Mouse (Mus musculus) retina, embryonic 14.5 days (tissue): ENCODE results near the gene Dctpp1.

ENCODE experiments used
- DNase-seq: peaks from one replicate; pipeline ENCODE4 v3.0.0-alpha.2; 2015; ENCODE audit warnings: low spot score

Gene Dctpp1

DNA sequence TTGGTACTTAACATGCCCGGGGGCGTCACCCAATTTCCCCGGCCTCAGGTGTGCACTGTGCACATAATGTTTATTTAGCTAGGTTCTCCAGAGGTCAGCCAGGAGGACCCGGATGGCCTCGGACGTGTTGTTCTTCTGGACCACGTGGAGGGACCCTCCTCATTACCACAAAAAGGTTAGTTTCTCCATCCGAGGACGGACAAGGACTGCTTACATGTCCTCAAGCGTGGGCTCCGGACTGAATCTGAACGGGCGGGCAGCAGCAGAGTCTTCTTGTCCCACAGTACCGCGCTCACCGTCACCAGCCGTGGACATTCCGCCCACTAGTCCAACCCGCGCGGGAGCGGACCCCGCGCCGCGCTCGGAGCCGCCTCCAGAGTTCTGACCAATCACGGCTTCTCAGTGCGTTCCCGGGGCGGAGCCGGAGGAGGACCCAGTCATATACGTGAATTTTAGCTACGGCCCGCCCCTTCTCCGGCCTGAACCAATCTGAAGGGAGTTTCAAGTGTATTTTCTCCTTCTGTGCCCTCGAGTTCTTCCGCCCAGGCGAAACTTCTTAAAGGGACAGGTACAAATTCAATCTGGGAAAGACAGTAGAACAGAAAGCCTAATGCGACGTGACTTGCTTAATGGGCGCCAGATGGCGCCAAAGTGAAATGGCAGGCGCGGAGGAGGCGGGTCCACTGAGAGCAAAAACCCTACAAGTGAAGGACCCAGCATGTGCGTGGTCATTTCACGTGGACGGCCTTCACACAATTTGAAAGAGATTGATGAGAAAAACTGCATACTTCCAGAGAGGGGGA lies at the start of gene Dctpp1:
Gene Dctpp1, minus strand, starts transcription at position 401 of the 803 bp plus-strand sequence.
- peak; percentile 98 for DNase-seq

DNA sequence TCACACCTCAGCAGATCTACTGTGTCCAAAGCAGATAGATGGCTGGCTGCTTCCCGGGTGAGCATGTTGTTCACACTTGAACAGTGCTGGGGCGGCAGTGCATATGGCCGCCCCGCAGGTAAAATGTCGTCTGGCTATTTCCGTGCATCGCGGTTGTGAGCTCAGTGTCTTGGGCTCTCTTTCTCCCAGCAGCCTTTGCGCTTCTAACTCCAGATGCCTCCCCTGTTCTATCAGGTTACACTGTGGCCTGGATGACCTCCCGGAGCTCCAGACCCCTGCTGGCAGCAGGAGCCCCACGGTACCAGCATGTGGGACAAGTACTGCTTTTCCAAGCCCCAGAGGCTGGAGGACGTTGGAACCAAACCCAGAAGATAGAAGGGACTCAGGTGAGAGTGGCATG lies 49.4 kb upstream of the Dctpp1 start:
- no peak for DNase-seq

DNA sequence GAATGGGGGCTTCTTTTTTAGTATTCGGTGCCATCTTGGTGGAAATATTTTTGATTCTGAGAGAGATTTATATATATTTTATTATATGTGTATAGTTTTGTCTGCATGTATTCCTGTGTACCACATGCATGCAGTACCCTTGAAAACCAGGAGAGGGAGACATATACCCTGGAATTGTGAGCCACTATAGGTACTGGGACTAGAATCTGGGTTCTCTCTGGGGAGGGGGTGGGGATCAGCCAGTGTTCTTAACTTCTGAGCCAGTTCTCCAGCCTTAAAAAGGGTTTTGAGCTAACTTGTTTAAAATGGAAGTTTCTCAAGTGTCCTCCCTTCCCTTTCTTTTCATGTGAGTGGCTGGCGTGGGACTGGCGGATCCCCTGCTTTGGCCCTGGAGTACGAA lies 48.4 kb upstream of the Dctpp1 start:
- peak; percentile 87 for DNase-seq

DNA sequence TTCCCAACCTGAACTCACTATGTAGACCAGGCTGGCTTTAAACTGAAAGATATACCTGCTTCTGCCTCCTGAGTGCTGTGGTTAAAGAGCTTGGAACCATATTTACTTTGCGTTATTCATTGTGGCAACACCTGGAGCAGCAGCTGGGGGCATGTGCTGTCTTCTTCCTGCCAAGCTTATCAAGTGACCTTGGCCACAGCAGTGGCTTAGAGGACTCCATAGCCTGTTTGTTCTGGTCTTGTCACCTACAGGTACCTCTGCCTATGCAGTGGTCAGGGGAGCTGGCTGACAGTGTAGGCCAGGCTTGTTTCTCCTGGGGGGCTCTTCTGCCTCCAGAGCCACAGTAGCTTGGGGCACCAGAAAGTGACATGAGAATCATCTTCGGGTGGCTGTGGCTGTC lies 47.9 kb upstream of the Dctpp1 start:
- DNase-seq, result no peak

DNA sequence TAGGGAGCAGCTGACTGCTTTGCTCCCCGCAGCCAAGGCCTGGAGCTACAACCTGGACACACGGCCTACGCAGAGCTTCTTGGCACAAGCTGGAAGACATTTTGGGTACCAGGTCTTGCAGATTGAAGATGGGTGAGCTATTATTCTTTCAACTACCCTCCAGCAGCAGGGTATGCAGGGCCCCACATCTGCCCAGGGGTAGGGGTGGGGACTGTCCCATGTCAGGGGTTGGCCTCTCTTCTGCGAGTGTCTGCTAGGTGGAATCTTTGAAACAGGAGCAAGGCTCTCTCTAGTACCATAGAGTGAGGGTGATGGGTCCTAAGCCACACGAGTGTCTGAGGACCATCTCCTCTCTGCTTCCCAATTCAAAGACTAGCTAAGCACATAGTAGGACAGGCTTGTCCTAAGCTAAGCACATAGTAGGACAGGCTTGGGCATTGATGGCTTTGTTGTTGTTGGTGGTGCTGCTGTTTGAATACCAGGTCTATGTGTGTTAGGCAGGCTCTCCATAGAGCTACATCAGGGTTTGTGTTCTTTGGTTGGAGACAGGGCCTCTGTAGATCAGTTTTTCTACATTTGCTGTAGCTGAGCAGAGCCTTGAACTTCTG lies 37.2 kb upstream of the Dctpp1 start:
- DNase-seq, result no peak

DNA sequence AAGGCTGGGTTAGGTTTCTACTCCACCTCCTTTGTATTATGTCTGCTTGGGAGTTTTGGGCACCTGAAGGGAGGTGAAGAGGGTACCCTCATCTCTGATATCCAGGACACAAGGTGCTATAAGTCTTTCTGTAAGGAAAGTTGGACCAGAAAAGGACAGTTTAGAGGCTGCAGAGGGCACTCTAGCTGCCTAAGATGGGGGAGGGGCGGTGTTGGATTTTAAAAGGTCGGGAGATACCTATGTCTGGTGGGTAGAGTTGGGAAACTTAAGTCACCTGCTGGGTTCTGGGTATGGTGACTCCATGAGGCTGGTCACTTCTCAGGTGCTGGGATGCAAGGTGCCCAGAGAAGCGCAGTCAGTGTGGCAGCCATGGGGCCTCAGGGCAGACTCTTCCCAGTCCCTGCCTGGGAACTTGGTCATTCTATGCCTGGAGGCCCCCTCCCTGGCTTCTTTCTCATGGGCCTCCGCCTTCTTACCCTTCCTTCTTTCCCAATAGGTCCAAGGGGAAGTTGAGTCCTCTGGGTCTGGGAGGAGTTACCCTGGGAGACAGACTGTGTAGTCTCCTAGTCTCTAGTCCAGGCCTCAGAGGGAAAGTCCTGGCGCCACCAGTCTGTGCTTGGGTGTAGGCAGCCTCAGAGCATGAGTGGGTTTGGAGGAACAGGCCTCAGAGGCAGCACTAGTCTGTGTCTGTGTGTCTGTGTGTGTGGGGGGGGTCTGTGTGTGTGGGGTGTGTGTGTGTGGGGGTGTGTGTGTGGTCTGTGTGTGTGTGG lies 36.5 kb upstream of the Dctpp1 start:
- no peak for DNase-seq

DNA sequence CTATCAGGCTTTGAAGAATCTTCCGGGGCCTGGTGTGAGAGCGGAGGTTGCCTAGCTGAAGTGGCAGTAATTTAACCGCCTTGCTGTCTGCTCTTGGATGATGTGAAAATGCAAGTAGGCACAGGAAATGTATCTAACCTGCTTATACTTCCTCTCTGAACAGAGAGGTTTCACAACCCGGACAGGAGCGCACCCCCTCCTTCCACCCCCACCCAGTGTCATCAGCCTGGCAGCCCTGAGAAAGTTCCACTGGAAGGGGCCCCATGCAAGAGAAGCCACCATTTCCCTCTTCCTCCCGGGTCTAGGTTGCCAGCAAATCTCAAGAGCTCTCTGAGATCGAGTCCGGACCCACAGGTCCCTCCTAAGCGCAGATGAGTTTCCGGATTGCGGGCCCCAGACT lies 35.6 kb upstream of the Dctpp1 start, which contains the start of gene Itgal:
Gene Itgal, plus strand, starts transcription at position 163 of the 400 bp plus-strand sequence.
- DNase-seq, result no peak

DNA sequence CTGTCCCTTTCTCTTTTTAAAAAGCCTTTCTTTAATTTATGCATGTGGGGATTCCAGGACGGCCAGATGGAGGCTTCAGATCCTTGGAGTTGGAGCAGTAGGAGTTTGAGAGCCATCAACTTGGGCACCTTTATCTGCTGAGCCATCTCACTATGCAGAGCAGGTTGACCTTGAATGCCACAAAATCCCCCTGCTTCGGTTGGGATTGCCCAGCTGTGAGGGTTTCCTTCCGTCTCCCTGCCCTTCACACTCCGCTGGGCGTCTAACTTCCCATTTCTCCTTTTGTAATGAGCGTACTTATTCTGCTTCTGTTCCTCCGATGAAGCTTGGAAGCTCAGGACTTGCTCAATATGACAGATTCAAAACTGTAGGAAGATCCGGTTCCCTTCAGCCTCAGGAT lies 29.6 kb upstream of the Dctpp1 start:
- DNase-seq, result peak; percentile 20

DNA sequence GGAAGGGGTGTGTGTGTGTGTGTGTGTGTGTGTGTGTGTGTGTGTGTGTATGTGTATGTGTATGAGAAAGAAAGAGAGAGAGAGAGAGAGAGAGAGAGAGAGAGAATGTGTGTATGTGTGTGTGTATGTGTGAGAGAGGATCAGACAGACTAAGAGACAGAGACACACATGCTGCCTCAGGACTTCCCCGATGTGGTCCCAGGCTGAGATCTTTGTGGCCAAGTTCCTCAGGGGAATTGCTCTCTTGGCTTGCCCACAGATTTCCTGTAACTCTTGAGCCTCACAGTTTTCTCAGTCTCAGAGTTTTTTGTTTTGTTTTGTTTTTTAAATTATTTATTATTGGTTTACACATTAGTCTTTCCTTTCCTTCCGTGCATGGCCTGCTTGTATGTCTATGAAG lies 28.8 kb upstream of the Dctpp1 start:
- no peak for DNase-seq

DNA sequence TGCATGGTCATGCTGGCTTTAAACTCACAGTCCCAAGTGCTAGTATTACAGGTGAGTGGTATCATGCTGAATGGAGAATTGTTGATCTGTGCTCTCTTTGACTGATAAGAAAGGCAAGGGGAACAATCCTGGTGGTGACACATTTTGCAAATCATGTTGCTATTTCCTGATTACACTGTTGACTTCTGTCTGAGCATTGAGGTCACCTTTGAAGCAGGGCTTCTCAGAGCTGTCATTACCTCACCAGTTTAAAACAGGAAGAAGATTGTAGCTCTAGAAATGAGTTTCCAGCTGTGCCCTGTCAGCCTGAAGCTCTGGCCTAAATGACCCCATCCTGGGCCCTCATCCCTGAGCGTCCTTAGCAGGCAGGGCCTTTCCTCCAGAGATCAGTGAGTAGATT lies 27.4 kb upstream of the Dctpp1 start:
- no peak for DNase-seq

DNA sequence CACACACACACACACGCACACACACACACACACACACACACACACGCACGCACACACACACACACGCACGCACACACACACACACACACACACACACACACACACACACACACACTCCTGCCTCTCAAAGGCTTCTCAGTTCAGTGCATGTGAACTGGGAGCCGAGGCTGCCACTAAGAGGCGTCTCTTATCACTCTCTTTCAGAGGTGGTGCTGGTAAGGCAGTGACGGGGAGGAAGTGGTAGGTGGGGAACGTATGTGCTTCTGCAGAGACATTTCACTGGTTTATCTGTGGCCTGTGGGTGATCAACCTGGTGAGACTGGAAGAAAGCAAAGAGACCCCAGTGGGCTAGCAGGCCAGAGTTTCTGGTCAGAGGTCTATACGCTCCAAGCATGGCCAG lies 24.6 kb upstream of the Dctpp1 start:
- no peak for DNase-seq

DNA sequence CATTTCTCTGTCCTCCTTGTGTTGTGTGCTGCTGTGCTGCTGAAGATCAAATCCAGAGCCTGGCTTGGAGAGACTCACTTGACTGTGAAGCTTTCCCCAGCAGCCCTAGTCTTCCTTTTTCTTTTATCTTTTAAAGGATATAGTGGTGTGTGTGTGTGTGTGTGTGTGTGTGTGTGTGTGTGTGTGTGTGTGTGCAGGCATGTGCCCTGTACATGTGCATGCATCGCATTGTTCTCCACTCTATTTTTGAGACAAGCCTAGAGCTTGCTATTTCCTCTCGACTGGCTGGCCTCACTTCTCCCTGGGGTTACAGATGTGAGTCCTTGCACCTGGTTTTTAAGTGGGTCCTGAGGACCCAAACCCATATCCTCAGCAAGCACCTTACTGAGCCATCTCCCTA lies 21.7 kb upstream of the Dctpp1 start:
- no peak for DNase-seq

DNA sequence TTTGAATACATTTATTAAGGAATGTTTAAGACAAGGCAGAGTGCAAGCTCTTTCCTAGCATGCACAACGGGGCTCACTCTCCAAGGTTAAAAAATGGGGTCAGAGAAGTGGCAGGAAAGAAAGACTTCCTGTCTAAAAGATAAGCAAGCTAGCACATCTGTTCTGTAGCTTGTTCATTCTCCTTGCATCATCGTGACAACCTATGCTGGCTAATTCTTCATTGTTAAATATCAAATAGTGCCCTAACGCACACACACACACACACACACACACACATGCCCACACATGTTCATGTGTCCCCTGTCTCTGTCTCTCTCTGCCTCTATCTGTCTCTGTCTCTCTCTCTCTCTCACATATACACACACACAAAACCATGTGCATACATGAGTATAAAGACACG lies 20.6 kb upstream of the Dctpp1 start:
- no peak for DNase-seq

DNA sequence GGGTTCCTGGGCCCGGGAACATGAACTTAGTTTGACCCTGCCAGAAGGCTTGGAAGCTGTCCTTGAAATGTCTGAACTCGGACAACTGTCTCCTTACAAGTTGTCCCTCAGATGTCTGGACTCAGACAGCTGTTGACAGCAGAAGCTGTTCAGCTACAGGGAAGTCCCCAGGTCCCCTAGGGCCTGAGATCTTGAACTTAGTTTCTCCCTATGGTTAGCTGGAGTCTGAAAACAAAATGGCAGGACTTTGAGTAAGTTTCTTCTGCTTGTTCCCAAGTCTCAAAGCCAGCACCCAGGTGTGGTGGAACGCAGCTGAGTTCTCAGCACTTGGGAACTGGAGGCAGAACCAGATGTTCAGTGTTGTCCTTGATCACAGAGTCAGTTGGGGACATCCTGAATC lies 19.6 kb upstream of the Dctpp1 start:
- DNase-seq, result no peak

DNA sequence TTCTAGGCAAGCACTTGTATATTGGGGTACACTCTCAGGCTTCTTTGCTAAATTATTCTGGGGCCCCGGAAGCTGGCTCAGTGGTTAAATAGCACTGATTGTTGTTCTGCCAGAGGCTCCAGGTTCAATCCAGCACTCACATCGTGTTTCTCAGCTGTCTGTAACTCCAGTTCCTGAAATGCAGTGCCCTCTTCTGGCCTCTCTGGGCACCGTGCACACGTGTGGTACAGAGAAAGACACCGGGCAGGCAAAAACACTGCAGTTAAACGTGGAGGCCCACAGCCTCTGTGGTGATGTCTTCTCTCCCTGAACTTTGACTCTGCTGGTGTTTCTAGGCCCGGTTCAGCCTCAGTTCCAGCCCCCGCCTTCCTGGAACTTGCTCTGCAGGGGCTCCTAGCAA lies 17.8 kb upstream of the Dctpp1 start:
- peak; percentile 65 for DNase-seq

DNA sequence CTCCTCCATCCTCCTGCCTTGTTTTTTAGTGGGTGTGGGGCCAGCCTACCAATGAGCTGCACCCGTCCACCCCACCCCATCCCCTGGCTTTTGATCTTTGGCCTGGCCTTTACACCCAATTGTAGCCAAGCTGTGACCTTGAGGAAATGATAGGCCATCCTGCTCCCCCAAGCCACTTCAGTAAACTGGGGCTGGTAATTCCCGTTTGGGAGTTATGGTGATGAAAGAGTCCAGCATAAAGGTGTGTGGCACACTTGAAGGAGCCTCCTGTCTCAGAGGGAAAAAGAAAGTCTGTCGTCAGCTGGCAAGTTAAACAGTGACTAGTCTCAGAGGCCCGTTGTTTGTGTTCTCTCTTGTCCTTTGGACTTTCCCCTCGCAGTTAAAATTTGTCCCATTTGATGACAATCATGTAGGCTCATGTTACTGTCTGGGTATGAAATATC lies 16.0 kb upstream of the Dctpp1 start:
- DNase-seq, result no peak

DNA sequence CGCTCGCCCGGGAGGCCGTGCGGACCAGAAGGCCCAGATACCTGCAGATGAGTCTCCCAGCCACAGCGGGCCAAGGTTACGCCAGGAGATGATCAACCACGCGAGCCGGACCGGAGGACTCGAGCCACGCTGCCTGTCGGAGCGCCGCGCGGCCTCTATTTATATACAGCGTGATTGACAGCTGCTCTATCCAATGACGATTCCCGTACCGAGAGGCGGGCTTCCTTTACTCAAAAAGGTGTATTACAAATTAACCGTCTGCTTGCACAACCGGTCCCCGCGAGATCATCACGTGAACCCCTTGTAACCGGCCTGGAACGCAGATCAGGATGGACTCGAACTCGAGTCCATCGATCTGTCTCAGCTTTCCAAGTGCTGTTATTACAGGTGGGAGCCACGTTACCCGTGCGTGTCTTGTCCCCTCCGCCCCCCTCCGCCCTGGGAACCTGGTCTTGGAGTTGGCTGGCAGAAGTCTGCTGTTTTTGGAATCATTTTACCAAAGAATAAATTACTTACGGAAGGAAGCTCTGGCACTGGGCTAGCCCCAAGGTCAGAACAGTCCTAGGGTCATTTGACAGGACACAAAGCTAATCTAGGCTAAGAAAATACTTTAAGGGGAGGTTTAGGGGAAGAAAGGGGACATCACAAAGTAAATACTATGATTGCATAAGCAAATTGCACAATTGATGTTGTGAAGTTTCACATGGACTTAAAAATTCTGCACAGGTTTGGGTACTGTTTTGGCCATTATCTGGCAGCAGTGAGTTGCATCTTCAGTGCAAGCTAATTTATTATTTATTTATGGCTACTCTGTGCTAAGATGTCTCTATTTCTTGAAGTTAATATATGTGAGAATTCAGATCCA lies 13.6 kb upstream of the Dctpp1 start, which contains the start of gene Sephs2:
Gene Sephs2, minus strand, starts transcription at position 131 of the 865 bp plus-strand sequence.
- peak; percentile 98 for DNase-seq

DNA sequence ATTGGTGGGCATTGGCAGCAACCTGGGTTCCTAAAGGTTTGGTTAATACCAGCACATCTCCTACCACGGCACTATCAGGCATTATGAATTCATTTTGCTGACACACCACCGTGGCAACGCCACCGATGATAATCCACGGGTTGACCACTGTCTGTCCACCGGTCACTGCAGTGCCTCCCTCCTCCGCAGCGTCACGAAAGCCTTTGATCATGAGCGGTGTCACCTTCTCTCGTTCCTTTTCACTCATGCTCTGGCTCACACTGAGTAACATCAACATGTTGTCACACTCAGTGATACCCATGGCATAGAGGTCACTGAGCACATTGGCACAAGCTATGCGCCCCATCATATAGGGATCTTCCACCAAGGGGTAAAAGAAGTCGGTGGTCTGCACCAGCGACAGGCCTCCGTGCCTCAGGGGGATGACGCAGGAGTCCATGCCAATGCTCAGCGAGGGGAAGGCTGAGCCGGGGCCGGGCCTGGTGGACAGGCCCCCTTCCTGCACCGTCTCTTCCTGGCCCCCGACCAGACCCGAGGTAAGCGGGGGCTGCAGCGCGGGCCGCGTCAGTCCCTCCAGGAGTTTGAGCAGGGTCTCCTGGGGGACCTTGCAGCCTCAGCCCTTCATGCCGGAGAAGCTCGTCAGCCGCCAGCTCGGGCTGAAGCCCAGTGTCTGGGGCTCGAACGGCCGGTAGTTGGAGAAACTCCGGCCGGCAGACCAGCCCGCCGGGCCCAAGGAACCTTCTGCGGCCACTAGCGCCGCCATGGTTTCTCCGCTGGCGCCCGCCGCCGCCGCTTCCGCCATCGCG lies 12.8 kb upstream of the Dctpp1 start:
- DNase-seq, result no peak

DNA sequence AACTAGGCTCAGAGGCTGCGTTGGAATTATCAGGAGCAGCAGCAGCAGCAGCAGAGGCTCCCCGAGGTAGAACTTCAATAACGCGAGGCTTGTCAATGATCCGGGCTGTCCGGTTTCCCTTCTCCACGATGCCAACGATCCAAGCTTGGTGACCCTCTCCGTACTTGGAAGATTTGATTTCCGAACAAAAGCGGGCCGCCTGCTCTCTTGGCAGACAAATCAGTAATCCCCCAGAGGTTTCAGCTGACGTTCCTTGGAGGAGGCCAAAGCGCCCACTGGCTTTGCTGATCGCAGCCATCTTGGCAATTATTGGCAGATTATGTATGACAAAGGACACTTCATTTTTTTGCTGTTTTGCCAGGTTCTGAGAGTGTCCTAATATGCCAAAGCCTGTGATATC lies 12.1 kb upstream of the Dctpp1 start:
- DNase-seq, result no peak

DNA sequence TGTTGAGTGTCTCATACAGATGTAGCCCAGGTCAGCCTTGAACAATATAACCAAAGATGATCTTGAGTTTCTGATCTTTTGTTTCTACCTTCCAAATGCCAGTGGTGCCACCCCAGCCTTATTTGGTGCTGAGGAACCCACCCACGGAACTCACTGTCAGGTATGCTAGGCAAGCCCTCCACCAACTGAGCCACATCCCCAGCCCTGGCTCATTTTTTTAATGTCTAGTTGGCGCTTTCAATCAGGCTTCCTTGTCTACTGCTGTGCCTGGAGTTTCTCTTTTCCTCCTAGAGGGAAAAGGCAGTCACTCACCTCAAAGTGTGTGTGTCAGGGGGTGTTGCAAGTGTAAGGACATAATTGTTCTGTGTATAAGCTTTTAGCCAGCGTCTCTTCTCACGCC lies 10.6 kb upstream of the Dctpp1 start:
- DNase-seq, result no peak

DNA sequence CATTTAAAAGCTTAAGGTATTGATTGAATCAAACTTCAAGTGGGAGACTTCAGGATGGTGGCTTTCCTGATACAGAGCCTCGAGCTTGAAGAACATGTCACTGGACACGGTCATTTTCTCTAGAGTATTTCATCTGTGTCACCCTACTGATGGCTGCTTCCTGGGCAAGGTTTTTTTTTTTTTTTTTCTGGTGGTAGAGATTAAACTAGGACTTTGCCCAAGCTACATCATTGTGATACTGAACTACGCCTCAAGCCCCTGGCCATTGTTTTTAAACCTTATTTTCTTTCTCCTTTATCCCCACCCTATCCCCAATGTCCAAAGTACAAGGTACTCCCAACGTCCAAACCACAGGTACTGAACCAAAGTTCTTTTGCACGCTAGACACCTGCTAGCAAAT lies 10.2 kb upstream of the Dctpp1 start:
- DNase-seq, result no peak
